Mouse (Mus musculus): ENCODE measurements around the gene Uso1. TPM values are rescaled to one million over a fixed set of nuclear protein-coding genes. Genes with fewer than 3 reads are reported as not detected.
A peak's percentile ranks its signal among the peaks of the same experiment; 100 is the strongest.

Gene Uso1
- polyA plus RNA-seq, 1 experiment from 2014 or later: 36.6 TPM

DNA sequence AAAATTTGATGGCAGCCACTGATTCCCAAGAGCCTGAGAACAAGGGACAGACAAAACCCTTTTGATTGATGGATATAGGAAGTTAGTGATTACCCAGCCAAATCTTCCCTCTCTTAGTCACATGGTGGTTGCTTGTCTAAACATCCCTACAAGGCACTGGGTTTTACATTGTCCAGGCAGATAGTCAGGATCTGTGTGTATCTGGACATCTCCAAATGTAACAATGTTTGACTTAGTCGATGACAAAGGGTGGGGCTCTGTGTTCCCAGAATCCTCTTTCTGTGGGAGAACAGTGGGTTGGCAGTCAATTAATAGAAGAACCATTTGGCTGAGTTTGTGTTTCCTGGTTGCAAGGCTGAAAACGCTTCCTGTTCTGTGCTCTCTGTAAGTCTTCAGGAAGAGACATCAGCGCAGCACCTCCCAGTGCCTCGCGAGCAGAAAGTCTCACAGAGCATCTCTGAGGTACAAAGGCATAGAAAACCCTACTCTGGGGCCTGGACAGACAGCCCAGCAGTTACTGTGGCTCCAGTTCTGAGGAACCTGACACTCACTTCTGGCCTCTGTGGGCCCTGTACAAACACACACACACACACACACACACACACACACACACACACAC, 97.3 kb downstream of the Uso1 start:
- Histone ChIP-seq H3K4me1 (replicated peaks) (peaks cover 8% of the 10 kb centered on the region; the same call in 1 of the 2 replicates), H3K27ac (no peak overlapping the region), H3K27me3 (ENCODE audit: insufficient read depth, poor library complexity, severe bottlenecking) (peaks cover 7% of the 10 kb centered on the region; the same call in 1 of the 2 replicates), H3K9me3 (no peaks in the 10 kb centered on the region), H3K36me3 (no peaks in the 10 kb centered on the region), H3K4me3 (no peak overlapping the region)
- 74% methylated on average over 5 of the region's 5 CpGs for whole genome bisulfite sequencing
- DNase-seq (ENCODE audit: low spot score): no peak

GRCm38 (mm10) chr5:92239333-92240232, 101.8 kb downstream of the Uso1 start:
- Histone ChIP-seq H3K36me3 (no peaks in the 10 kb centered on the region), H3K27me3 (ENCODE audit: insufficient read depth, poor library complexity, severe bottlenecking) (peaks cover 7% of the 10 kb centered on the region; the same call in 1 of the 2 replicates), H3K27ac (no peak overlapping the region), H3K4me1 (replicated peaks) (peaks cover 8% of the 10 kb centered on the region; the same call in 1 of the 2 replicates), H3K4me3 (0 out of 2 replicates have a peak overlapping the region, but pooled peaks have one; percentile 23), H3K9me3 (no peaks in the 10 kb centered on the region)
- DNase-seq (ENCODE audit: low spot score): peak; percentile 65
- 44% methylated on average over 29 of the region's 29 CpGs for WGBS

- 89% methylated on average over 12 of the region's 12 CpGs for WGBS
- Histone ChIP-seq H3K9me3 (no peaks in the 10 kb centered on the region), H3K36me3 (no peaks in the 10 kb centered on the region), H3K27me3 (ENCODE audit: insufficient read depth, poor library complexity, severe bottlenecking) (peaks cover 7% of the 10 kb centered on the region; the same call in 1 of the 2 replicates), H3K4me1 (replicated peaks) (peaks cover 8% of the 10 kb centered on the region; the same call in 1 of the 2 replicates), H3K4me3 (no peak overlapping the region), H3K27ac (no peak overlapping the region)
- no peak for DNase-seq (ENCODE audit: low spot score)
These were observed 103.0 kb downstream of the Uso1 start for GRCm38 (mm10) chr5:92240769-92241168.

DNA sequence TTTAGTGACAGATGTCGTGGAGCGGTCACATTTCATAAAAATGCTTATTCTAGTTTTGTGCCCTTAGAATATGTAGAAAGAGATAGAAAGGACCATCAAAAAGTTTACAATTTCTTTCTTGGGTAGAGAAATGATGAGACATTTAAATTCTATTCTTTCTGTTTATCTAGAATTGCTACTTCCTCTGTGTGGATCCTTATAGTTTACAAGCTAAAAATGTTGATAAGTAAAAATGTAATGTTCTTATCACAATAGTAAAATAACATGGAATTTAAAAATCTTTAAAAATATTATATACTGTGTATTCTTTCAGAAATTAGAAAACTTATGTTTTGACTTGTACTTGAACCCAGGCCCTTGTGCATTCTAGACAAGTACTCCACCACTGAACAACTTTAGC, 107.2 kb downstream of the Uso1 start:
- no peaks in the 10 kb centered on the region for H3K27me3 ChIP-seq (ENCODE audit: insufficient read depth, poor library complexity, severe bottlenecking)
- DNase-seq (ENCODE audit: low spot score): no peak
- 0 out of 2 replicates have a peak, but pooled peaks cover 4% of the 10 kb centered on the region for H3K9me3 ChIP-seq
- 88% methylated on average over 2 of the region's 2 CpGs for WGBS
- no peak overlapping the region for H3K27ac ChIP-seq
- no peaks in the 10 kb centered on the region for H3K36me3 ChIP-seq
- H3K4me1 ChIP-seq (replicated peaks): peaks cover 2% of the 10 kb centered on the region; the same call in 1 of the 2 replicates
- H3K4me3 ChIP-seq: no peak overlapping the region

- WGBS: 91% methylated on average over 9 of the region's 9 CpGs
- DNase-seq (ENCODE audit: low spot score): no peak
- H3K4me1 ChIP-seq (replicated peaks): no peaks in the 10 kb centered on the region
- no peak overlapping the region for H3K27ac ChIP-seq
- H3K36me3 ChIP-seq: no peaks in the 10 kb centered on the region
- H3K4me3 ChIP-seq: no peak overlapping the region
- 0 out of 2 replicates have a peak, but pooled peaks cover 8% of the 10 kb centered on the region for H3K9me3 ChIP-seq
- no peaks in the 10 kb centered on the region for H3K27me3 ChIP-seq (ENCODE audit: insufficient read depth, poor library complexity, severe bottlenecking)
These were observed 107.7 kb downstream of the Uso1 start for GRCm38 (mm10) chr5:92245483-92245882.

GRCm38 (mm10) chr5:92248614-92249013, 110.9 kb downstream of the Uso1 start:
- 0 out of 2 replicates have a peak, but pooled peaks cover 8% of the 10 kb centered on the region for H3K9me3 ChIP-seq
- no peak overlapping the region for H3K4me3 ChIP-seq
- no peaks in the 10 kb centered on the region for H3K36me3 ChIP-seq
- WGBS: 88% methylated on average over 11 of the region's 11 CpGs
- DNase-seq (ENCODE audit: low spot score): no peak
- peaks cover 6% of the 10 kb centered on the region; the same call in 1 of the 2 replicates for H3K4me1 ChIP-seq (replicated peaks)
- no peaks in the 10 kb centered on the region for H3K27me3 ChIP-seq (ENCODE audit: insufficient read depth, poor library complexity, severe bottlenecking)
- H3K27ac ChIP-seq: no peak overlapping the region

- no peaks in the 10 kb centered on the region for H3K36me3 ChIP-seq
- DNase-seq (ENCODE audit: low spot score): no peak
- 91% methylated on average over 6 of the region's 6 CpGs for WGBS
- no peak overlapping the region for H3K4me3 ChIP-seq
- 0 out of 2 replicates have a peak, but pooled peaks cover 8% of the 10 kb centered on the region for H3K9me3 ChIP-seq
- no peaks in the 10 kb centered on the region for H3K27me3 ChIP-seq (ENCODE audit: insufficient read depth, poor library complexity, severe bottlenecking)
- H3K27ac ChIP-seq: no peak overlapping the region
- H3K4me1 ChIP-seq (replicated peaks): peaks cover 16% of the 10 kb centered on the region
These were observed 114.3 kb downstream of the Uso1 start for GRCm38 (mm10) chr5:92252031-92252430.

Other genes starting within 250 kb of the Uso1 start
- 59.2 and 62.9 TPM in 2 replicates for gene Rchy1, start 174.9 kb upstream of the Uso1 start, polyA plus RNA-seq (2016; fragmentation: Nextera tagmentation; extraction: Ambion mirVana)
- gene Odaph, start 150.5 kb upstream of the Uso1 start, polyA plus RNA-seq (2016; fragmentation: Nextera tagmentation; extraction: Ambion mirVana): not detected in 2 replicates
- gene Cdkl2, start 94.1 kb upstream of the Uso1 start, polyA plus RNA-seq (2016; fragmentation: Nextera tagmentation; extraction: Ambion mirVana): 0.34 and 0.77 TPM in 2 replicates
- 273 and 276 TPM in 2 replicates for gene G3bp2, start 54.2 kb upstream of the Uso1 start, polyA plus RNA-seq (2016; fragmentation: Nextera tagmentation; extraction: Ambion mirVana)
- gene U90926, start 77.5 kb downstream of the Uso1 start, polyA plus RNA-seq (2016; fragmentation: Nextera tagmentation; extraction: Ambion mirVana): not detected in 2 replicates
- gene Ppef2, start 118.3 kb downstream of the Uso1 start, polyA plus RNA-seq (2016; fragmentation: Nextera tagmentation; extraction: Ambion mirVana): 0.16 and 0.22 TPM in 2 replicates
- 3.8 and 5.7 TPM in 2 replicates for gene Naaa, start 140.2 kb downstream of the Uso1 start, polyA plus RNA-seq (2016; fragmentation: Nextera tagmentation; extraction: Ambion mirVana)
- gene Sdad1, start 172.5 kb downstream of the Uso1 start, polyA plus RNA-seq (2016; fragmentation: Nextera tagmentation; extraction: Ambion mirVana): 35.3 and 53.7 TPM in 2 replicates
- not detected in 2 replicates for gene Cxcl9, start 190.1 kb downstream of the Uso1 start, polyA plus RNA-seq (2016; fragmentation: Nextera tagmentation; extraction: Ambion mirVana)
- 1.6 and 2.7 TPM in 2 replicates for gene Art3, start 193.9 kb downstream of the Uso1 start, polyA plus RNA-seq (2016; fragmentation: Nextera tagmentation; extraction: Ambion mirVana)
- 0.20 and 0.77 TPM in 2 replicates for gene Cxcl10, start 211.0 kb downstream of the Uso1 start, polyA plus RNA-seq (2016; fragmentation: Nextera tagmentation; extraction: Ambion mirVana)

Data from hindbrain, embryonic 10.5 days (tissue).